Mouse (Mus musculus) heart, embryonic 12.5 days (tissue): ENCODE measurements around the gene Babam1. TPM values are rescaled to one million over a fixed set of nuclear protein-coding genes. Genes with fewer than 3 reads are reported as not detected.

Experiments used
- ATAC-seq: fragments of 200-750 bp; cut with Nextera tagmentation; 2 replicates; pipeline ENCODE4 v1.8.0; 2017; ENCODE audit warnings: moderate TSS enrichment, moderate library complexity; ENCODE audit not compliant: insufficient number of reproducible peaks, low FRiP score
- H3K27ac ChIP-seq: fragments of 300-500 bp; sonication (generic); 2 replicates; pipeline ENCODE4 v1.5.1; 2016; ENCODE audit warnings: mild to moderate bottlenecking, moderate library complexity; ENCODE audit not compliant: poor library complexity, severe bottlenecking
- H3K27me3 ChIP-seq: fragments of 300-500 bp; sonication (generic); replicated peaks from 2 replicates; pipeline ENCODE4 v1.6.1; 2016; ENCODE audit warnings: mild to moderate bottlenecking, moderate library complexity
- H3K36me3 ChIP-seq: fragments of 300-500 bp; sonication (generic); 2 replicates; pipeline ENCODE4 v1.6.1; 2016; ENCODE audit warnings: mild to moderate bottlenecking, moderate library complexity
- H3K4me1 ChIP-seq: fragments of 300-500 bp; sonication (generic); replicated peaks from 2 replicates; pipeline ENCODE4 v1.6.1; 2016; ENCODE audit warnings: mild to moderate bottlenecking
- H3K4me2 ChIP-seq: fragments of 300-500 bp; sonication (generic); 2 replicates; pipeline ENCODE4 v1.6.1; 2016; ENCODE audit warnings: mild to moderate bottlenecking, moderate library complexity
- H3K4me3 ChIP-seq: fragments of 300-500 bp; sonication (generic); 2 replicates; pipeline ENCODE4 v1.5.1; 2016; ENCODE audit warnings: mild to moderate bottlenecking
- H3K9ac ChIP-seq: fragments of 300-500 bp; sonication (generic); 2 replicates; pipeline ENCODE4 v1.6.1; 2016; ENCODE audit warnings: mild to moderate bottlenecking, moderate library complexity
- H3K9me3 ChIP-seq: fragments of 300-500 bp; sonication (generic); replicated peaks from 2 replicates; pipeline ENCODE4 v1.6.1; 2016; ENCODE audit warnings: mild to moderate bottlenecking, moderate library complexity
- WGBS: fragments of 180-500 bp; shearing (Covaris S2); methylation state at CpG from one replicate; pipeline ENCODE4 v1.1.7; 2016; 5-methylcytosine and 5-hydroxymethylcytosine counted together
- polyA plus RNA-seq: library from polyadenylated mRNA; unstranded; fragments of >200 nt; fragmentation: Nextera tagmentation; extraction: Ambion mirVana; gene quantifications from 2 replicates; pipeline ENCODE4 v1.2.1, GENCODE M21; 2016

The Babam1 gene
- polyA plus RNA-seq, 1 experiment from 2014 or later: 77.6 TPM

GRCm38 (mm10) chr8:71381971-71382961 lies 14.4 kb upstream of the Babam1 start:
- peak overlapping the region; percentile 86 for H3K9ac ChIP-seq
- H3K4me2 ChIP-seq: peak overlapping the region; percentile 95
- H3K27me3 ChIP-seq: no peaks in the 10 kb centered on the region
- peak; percentile 89 for ATAC-seq
- H3K9me3 ChIP-seq: no peaks in the 10 kb centered on the region
- peaks cover 18% of the 10 kb centered on the region for H3K36me3 ChIP-seq
- WGBS: 4% methylated on average over 55 of the region's 80 CpGs
- peak overlapping the region; percentile 94 for H3K4me3 ChIP-seq
- H3K27ac ChIP-seq: peak overlapping the region; percentile 88
- H3K4me1 ChIP-seq: peaks cover 38% of the 10 kb centered on the region

DNA sequence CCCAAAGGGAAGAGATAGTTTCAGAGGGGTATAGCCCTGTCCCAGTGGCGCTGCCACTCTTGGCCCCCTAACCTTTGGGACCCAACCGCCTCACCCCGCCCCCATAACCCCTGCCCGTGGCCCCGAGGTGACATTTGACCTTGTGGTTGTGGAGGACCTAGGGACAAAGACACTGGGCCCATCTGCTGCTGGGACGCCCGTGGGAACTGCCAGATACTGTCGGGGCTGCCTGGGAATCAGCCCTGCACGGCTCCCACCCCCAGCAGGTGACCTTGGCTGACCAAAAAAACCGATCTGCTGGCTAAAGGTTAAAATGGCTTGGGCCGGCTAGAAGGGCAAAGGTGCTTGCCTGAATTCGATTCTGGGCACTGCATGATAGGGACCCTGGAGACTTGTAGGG lies 13.3 kb upstream of the Babam1 start:
- no peak for ATAC-seq

DNA sequence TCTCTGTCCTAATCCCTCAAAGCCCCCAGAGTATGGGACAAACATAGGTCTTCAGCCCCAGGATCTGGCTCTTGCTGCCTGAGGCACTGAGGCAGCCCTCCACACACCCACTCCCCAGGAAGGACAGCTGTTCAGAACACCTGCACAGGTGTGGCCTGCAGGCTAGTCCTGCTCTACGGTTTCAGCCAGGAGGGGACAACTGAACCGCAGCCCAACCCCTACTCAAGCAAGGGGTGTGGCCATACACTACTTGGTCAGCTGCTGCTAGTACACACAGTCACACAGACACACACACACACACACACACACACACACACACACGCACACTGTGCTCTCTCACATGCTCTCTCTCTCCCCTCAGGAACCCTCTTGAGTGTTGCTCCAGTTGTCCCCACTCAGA lies 12.8 kb upstream of the Babam1 start:
- no peak for ATAC-seq

More for the DNA sequence above, 13.3 kb upstream of the Babam1 start:
- H3K27me3 ChIP-seq: no peaks in the 10 kb centered on the region
- no peak overlapping the region for H3K9ac ChIP-seq
- no peaks in the 10 kb centered on the region for H3K9me3 ChIP-seq
- 36% methylated on average over 12 of the region's 12 CpGs for WGBS
- H3K36me3 ChIP-seq: peaks cover 6% of the 10 kb centered on the region
- H3K4me3 ChIP-seq: no peak overlapping the region
- no peak overlapping the region for H3K27ac ChIP-seq
- peaks cover 35% of the 10 kb centered on the region for H3K4me1 ChIP-seq
- no peak overlapping the region for H3K4me2 ChIP-seq

GRCm38 (mm10) chr8:71385212-71385835 lies 11.3 kb upstream of the Babam1 start:
- H3K4me3 ChIP-seq: no peak overlapping the region
- no peaks in the 10 kb centered on the region for H3K36me3 ChIP-seq
- 64% methylated on average over 12 of the region's 12 CpGs for WGBS
- H3K4me2 ChIP-seq: no peak overlapping the region
- H3K9me3 ChIP-seq: no peaks in the 10 kb centered on the region
- no peaks in the 10 kb centered on the region for H3K27me3 ChIP-seq
- no peak overlapping the region for H3K9ac ChIP-seq
- ATAC-seq: no peak
- H3K4me1 ChIP-seq: peaks cover 16% of the 10 kb centered on the region
- H3K27ac ChIP-seq: no peak overlapping the region

More for the DNA sequence above, 12.8 kb upstream of the Babam1 start:
- Histone ChIP-seq H3K4me2 (no peak overlapping the region), H3K9ac (no peak overlapping the region), H3K27me3 (no peaks in the 10 kb centered on the region), H3K27ac (no peak overlapping the region), H3K4me1 (peaks cover 30% of the 10 kb centered on the region), H3K4me3 (no peak overlapping the region), H3K9me3 (no peaks in the 10 kb centered on the region), H3K36me3 (peaks cover 2% of the 10 kb centered on the region; the same call in 1 of the 2 replicates)
- WGBS: 67% methylated on average over 3 of the region's 3 CpGs

DNA sequence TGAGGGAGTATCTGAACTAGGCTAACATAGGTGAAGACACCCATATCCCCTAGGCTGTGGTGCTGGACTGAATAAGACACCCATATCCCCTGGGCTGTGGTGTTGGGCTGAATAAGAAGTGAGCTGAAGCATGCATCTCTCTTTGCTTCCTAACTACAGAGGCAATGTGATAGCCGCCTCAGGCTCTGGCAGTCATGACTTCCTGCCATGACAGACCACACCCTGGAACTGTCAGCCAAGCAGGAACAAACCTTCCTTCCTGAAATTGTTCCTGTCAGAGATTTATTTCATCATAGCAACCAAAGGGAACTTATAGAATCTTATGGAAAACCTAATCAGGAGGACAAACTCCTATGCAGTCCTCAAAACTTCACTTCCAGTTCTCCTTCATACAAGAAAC lies 8.4 kb upstream of the Babam1 start:
- H3K4me2 ChIP-seq: no peak overlapping the region
- WGBS: 47% methylated on average over 1 of the region's 1 CpGs
- H3K36me3 ChIP-seq: no peaks in the 10 kb centered on the region
- no peaks in the 10 kb centered on the region for H3K27me3 ChIP-seq
- H3K9ac ChIP-seq: no peak overlapping the region
- H3K4me3 ChIP-seq: no peak overlapping the region
- no peak overlapping the region for H3K27ac ChIP-seq
- H3K4me1 ChIP-seq: peaks cover 6% of the 10 kb centered on the region
- ATAC-seq: no peak
- no peaks in the 10 kb centered on the region for H3K9me3 ChIP-seq

- no peak for ATAC-seq
Observed at GRCm38 (mm10) chr8:71391696-71392095, 5.0 kb upstream of the Babam1 start.

DNA sequence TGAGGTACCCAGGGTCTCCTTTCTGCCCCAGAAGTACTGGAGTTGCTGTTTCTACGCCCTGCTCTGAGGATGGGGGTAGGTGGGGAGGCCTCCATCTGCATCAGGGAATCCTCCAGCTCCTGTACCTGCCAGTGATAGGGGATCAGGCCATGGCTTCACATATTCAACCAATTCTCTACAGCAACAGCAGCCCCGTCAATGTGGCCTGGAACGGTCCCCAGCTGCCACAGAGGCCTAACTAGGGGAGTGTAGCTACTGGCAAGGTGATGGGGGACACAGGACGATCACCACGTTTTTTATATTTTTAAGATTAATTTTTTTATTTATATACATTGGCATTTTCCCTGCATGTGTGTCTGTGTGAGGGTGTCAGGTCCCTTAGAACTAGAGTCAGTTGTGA lies 4.3 kb upstream of the Babam1 start:
- Histone ChIP-seq H3K36me3 (no peaks in the 10 kb centered on the region), H3K4me2 (no peak overlapping the region), H3K27me3 (no peaks in the 10 kb centered on the region), H3K27ac (no peak overlapping the region), H3K4me3 (no peak overlapping the region), H3K9me3 (no peaks in the 10 kb centered on the region), H3K9ac (no peak overlapping the region), H3K4me1 (peaks cover 4% of the 10 kb centered on the region)
- 71% methylated on average over 5 of the region's 5 CpGs for WGBS
- ATAC-seq: no peak

More at GRCm38 (mm10) chr8:71391696-71392095, 5.0 kb upstream of the Babam1 start:
- H3K27ac ChIP-seq: no peak overlapping the region
- no peaks in the 10 kb centered on the region for H3K9me3 ChIP-seq
- H3K4me2 ChIP-seq: no peak overlapping the region
- no peaks in the 10 kb centered on the region for H3K4me1 ChIP-seq
- H3K9ac ChIP-seq: no peak overlapping the region
- H3K4me3 ChIP-seq: no peak overlapping the region
- H3K27me3 ChIP-seq: no peaks in the 10 kb centered on the region
- H3K36me3 ChIP-seq: no peaks in the 10 kb centered on the region
- 78% methylated on average over 2 of the region's 2 CpGs for WGBS

DNA sequence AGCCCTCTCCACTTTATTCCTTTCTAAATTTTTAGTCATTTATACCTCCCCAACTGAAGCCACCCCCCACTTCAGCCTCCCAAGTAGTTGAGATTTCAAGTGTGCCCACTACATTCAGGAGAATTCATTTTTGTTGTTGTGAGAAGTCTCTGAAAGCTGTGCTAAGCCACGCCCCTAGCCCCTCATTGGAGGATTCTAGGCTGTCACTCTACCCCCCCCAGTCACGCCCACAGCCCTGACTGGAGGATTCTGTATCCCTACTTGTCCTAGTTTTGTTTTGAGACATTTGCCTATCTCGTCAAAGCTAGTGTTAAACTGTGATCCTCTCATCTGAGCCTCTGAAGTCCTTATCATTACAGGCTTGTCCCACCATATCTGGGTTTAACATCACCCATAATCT lies 3.8 kb upstream of the Babam1 start:
- Histone ChIP-seq H3K9ac (no peak overlapping the region), H3K4me1 (peaks cover 8% of the 10 kb centered on the region), H3K9me3 (no peaks in the 10 kb centered on the region), H3K4me3 (no peak overlapping the region), H3K27me3 (no peaks in the 10 kb centered on the region), H3K4me2 (peak overlapping the region; percentile 9; the same call in 1 of the 2 replicates), H3K27ac (no peak overlapping the region), H3K36me3 (no peaks in the 10 kb centered on the region)
- ATAC-seq: no peak
- 11% methylated on average over 3 of the region's 3 CpGs for WGBS

DNA sequence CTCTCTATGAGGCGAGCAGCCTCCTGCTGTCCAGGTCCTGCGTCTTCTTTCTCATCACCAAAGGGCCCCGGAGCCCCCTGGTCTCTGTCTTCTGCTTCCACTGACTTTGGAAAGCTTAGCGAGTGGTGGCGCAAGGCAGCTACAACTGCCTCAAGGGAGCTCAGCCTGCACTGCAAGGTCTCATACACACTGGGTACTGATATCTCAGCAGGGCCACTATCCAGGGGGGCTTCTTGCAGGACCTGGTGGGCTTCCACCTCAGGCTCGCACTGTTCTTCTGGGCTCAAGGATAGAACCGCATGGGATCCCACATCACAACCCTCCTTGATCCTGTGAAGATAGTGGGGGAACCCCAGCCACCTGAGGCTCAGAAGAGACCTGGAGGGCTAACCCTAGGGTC lies 2.2 kb upstream of the Babam1 start:
- peaks cover 8% of the 10 kb centered on the region for H3K4me1 ChIP-seq
- H3K27me3 ChIP-seq: no peaks in the 10 kb centered on the region
- no peak overlapping the region for H3K4me3 ChIP-seq
- no peak overlapping the region for H3K9ac ChIP-seq
- H3K9me3 ChIP-seq: no peaks in the 10 kb centered on the region
- H3K27ac ChIP-seq: no peak overlapping the region
- H3K36me3 ChIP-seq: peaks cover 14% of the 10 kb centered on the region
- no peak overlapping the region for H3K4me2 ChIP-seq
- 83% methylated on average over 7 of the region's 7 CpGs for WGBS
- no peak for ATAC-seq

GRCm38 (mm10) chr8:71395071-71395470 lies 1.6 kb upstream of the Babam1 start:
- H3K27ac ChIP-seq: peak overlapping the region; percentile 31

GRCm38 (mm10) chr8:71395629-71396028 lies 1.0 kb upstream of the Babam1 start, which contains the start of gene Ushbp1:
Ushbp1 (minus strand) TSS chr8:71395802.
- Histone ChIP-seq H3K4me1 (peaks cover 8% of the 10 kb centered on the region), H3K9ac (no peak within 1 kb of the TSS), H3K9me3 (no peaks in the 10 kb centered on the region), H3K36me3 (peaks cover 21% of the 10 kb centered on the region), H3K27ac (peak within 1 kb of the TSS; percentile 38), H3K27me3 (no peaks in the 10 kb centered on the region), H3K4me3 (peak within 1 kb of the TSS; percentile 71), H3K4me2 (peak within 1 kb of the TSS; percentile 87)
- 0 out of 2 replicates have a peak, but pooled peaks have one; percentile 4 for ATAC-seq
- 63% methylated on average over 9 of the region's 9 CpGs for WGBS

More at GRCm38 (mm10) chr8:71395071-71395470, 1.6 kb upstream of the Babam1 start:
- Histone ChIP-seq H3K27me3 (no peaks in the 10 kb centered on the region), H3K4me2 (peak overlapping the region; percentile 20; the same call in 1 of the 2 replicates), H3K9ac (no peak overlapping the region), H3K36me3 (peaks cover 19% of the 10 kb centered on the region), H3K9me3 (no peaks in the 10 kb centered on the region), H3K4me3 (no peak overlapping the region), H3K4me1 (peaks cover 8% of the 10 kb centered on the region)
- 72% methylated on average over 10 of the region's 10 CpGs for WGBS
- no peak for ATAC-seq
